Mouse (Mus musculus) heart, adult 2 months (tissue): ENCODE measurements around the gene Ptprn2. TPM values are rescaled to one million over a fixed set of nuclear protein-coding genes. Genes with fewer than 3 reads are reported as not detected.
A peak's percentile ranks its signal among the peaks of the same experiment; 100 is the strongest.

Experiments used
- DNase-seq, 2 experiments: peaks; one replicate each; pipeline ENCODE4 v3.0.0; 2021
- H3K27ac ChIP-seq: fragments of 200-600 bp; 2 replicates; pipeline ENCODE4 v1.8.1; 2022
- H3K27me3 ChIP-seq: fragments of 200-500 bp; 2 replicates; pipeline ENCODE4 v1.6.1; 2012; ENCODE audit warnings: mild to moderate bottlenecking, low read length, inconsistent platforms, mixed read lengths; ENCODE audit not compliant: control insufficient read depth, insufficient read depth
- H3K36me3 ChIP-seq: fragments of 200-500 bp; 2 replicates; pipeline ENCODE4 v1.6.1; 2012; ENCODE audit warnings: low read length, inconsistent platforms; ENCODE audit not compliant: control insufficient read depth, insufficient read depth
- H3K4me1 ChIP-seq: fragments of 200-500 bp; 2 replicates; pipeline ENCODE4 v1.6.1; 2011; ENCODE audit warnings: low read length; ENCODE audit not compliant: control insufficient read depth, insufficient read depth
- H3K4me3 ChIP-seq: fragments of 200-600 bp; 2 replicates; pipeline ENCODE4 v1.8.1; 2022
- H3K79me2 ChIP-seq: fragments of 200-500 bp; replicated peaks from 2 replicates; pipeline ENCODE4 v1.6.1; 2012; ENCODE audit warnings: mild to moderate bottlenecking, inconsistent platforms, low read length, moderate library complexity, mixed read lengths; ENCODE audit not compliant: control insufficient read depth, insufficient read depth
- H3K9ac ChIP-seq: fragments of 200-500 bp; 2 replicates; pipeline ENCODE4 v1.6.1; 2012; ENCODE audit warnings: low read depth, mild to moderate bottlenecking, control low read depth, inconsistent platforms, low read length, mixed read lengths
- CTCF ChIP-seq: fragments of 200-600 bp; IDR thresholded peaks from 2 replicates; pipeline ENCODE4 v1.8.1; 2022; ENCODE audit warnings: antibody characterized with exemption, mild to moderate bottlenecking, moderate library complexity
- EP300 ChIP-seq: fragments of 200-500 bp; IDR thresholded peaks from 2 replicates; pipeline ENCODE4 v1.6.1; 2011; ENCODE audit warnings: low read depth, low read length, control low read depth; ENCODE audit not compliant: insufficient read depth
- POLR2A ChIP-seq: fragments of 200-500 bp; IDR thresholded peaks from 2 replicates; pipeline ENCODE4 v1.6.1; 2011; ENCODE audit warnings: mild to moderate bottlenecking, low read depth, low read length, control low read depth; ENCODE audit not compliant: insufficient read depth
- WGBS: fragments of 180-500 bp; shearing (Covaris S2); methylation state at CpG from one replicate; pipeline ENCODE4 v1.1.7; 2018; 5-methylcytosine and 5-hydroxymethylcytosine counted together
- intact Hi-C: fragments of 180-260 bp; cut with DNase I; formaldehyde crosslinking; loops from one replicate; pipeline ENCODE4 v1.15.1; 2025
- polyA plus RNA-seq: library from polyadenylated mRNA; depleted of rRNA; stranded (reverse); fragments of >200 nt; gene quantifications from 2 replicates; pipeline ENCODE4 v1.2.3, GENCODE M21; 2012
- total RNA-seq, 2 experiments: library from RNA; stranded (reverse); gene quantifications; 2 replicates each; pipeline ENCODE4 v1.2.3; 2021

Ptprn2 gene
- total and polyA plus RNA-seq, 3 experiments = 0.21 to 0.23 TPM; not detected in 1

- Histone ChIP-seq H3K27ac (no peak overlapping the region), H3K36me3 (no peaks in the 10 kb centered on the region), H3K4me3 (no peak overlapping the region), H3K79me2 (no peaks in the 10 kb centered on the region), H3K4me1 (no peaks in the 10 kb centered on the region), H3K9ac (no peak overlapping the region), H3K27me3 (no peaks in the 10 kb centered on the region)
- 79% methylated on average over 4 of the region's 4 CpGs for WGBS
- intact Hi-C loops = no loop called here
- no peak for TF ChIP-seq POLR2A
- no peak for TF ChIP-seq CTCF
- TF ChIP-seq EP300 = no peak
- no peak for DNase-seq
Observed at GRCm38 (mm10) chr12:116528861-116529260, 43.3 kb downstream of the Ptprn2 start.

DNA sequence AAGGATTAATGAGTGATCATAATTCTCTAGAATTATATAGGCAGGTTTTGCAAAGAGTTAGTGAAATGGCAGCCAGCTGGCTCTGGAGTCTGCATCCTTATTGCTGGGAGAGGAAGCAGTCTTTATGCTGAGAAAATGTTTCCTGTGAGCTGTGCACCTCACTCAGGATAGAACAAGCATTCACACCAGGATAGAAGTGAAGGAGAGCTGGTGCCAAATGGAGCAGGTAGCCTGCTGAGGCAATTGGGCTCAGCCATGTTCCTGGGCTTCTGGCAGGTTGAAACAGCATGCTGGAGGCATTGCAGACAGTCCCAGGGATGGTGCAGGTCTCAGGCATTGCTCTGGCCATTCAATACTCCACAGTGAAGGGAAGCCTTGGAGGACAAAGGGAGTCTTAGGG, 47.8 kb downstream of the Ptprn2 start:
- no peak overlapping the region for H3K4me3 ChIP-seq
- intact Hi-C loops = no loop called here
- H3K9ac ChIP-seq = no peak overlapping the region
- TF ChIP-seq EP300 = no peak
- TF ChIP-seq POLR2A = no peak
- TF ChIP-seq CTCF = no peak
- DNase-seq = no peak
- H3K27ac ChIP-seq = no peak overlapping the region
- H3K4me1 ChIP-seq = no peaks in the 10 kb centered on the region
- no peaks in the 10 kb centered on the region for H3K36me3 ChIP-seq
- H3K79me2 ChIP-seq = no peaks in the 10 kb centered on the region
- H3K27me3 ChIP-seq = no peaks in the 10 kb centered on the region

- Histone ChIP-seq H3K27me3 (no peaks in the 10 kb centered on the region), H3K4me3 (no peak overlapping the region), H3K9ac (no peak overlapping the region), H3K79me2 (no peaks in the 10 kb centered on the region), H3K27ac (no peak overlapping the region), H3K4me1 (no peaks in the 10 kb centered on the region), H3K36me3 (no peaks in the 10 kb centered on the region)
- TF ChIP-seq CTCF (no peak), EP300 (no peak), POLR2A (no peak)
- no peak for DNase-seq
- WGBS = 68% methylated on average over 1 of the region's 1 CpGs
- intact Hi-C loops = no loop called here
Observed at GRCm38 (mm10) chr12:116539305-116539704, 53.8 kb downstream of the Ptprn2 start.

- Histone ChIP-seq H3K4me3 (no peak overlapping the region), H3K79me2 (no peaks in the 10 kb centered on the region), H3K27ac (no peak overlapping the region), H3K4me1 (no peaks in the 10 kb centered on the region), H3K36me3 (no peaks in the 10 kb centered on the region), H3K9ac (no peak overlapping the region), H3K27me3 (no peaks in the 10 kb centered on the region)
- WGBS = 63% methylated on average over 1 of the region's 1 CpGs
- TF ChIP-seq CTCF (no peak), POLR2A (no peak), EP300 (no peak)
- intact Hi-C loops = no loop called here
- DNase-seq = peak in 1 of 2 experiments; percentile 5
Observed at GRCm38 (mm10) chr12:116540608-116541007, 55.1 kb downstream of the Ptprn2 start.

DNA sequence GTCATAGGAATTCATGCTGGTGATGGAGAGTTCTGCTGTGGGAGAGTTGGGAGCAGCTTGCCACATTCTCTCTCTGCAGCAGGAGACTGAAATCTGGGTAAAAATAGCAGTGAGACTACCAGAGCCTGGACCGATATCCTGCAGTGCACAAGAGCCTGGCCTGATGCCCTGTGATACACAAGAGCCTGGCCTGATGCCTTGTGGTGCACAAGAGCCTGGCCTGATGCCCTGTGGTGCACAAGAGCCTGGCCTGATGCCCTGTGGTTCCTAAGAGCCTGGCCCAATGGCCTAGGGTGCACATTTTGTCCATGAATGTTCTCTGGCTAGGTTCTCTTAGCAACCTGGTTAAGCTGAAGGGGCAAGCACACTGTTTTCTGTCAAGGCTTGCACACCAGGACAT, 64.5 kb downstream of the Ptprn2 start:
- H3K4me1 ChIP-seq = no peaks in the 10 kb centered on the region; the same call in 1 of the 2 replicates
- H3K27me3 ChIP-seq = no peaks in the 10 kb centered on the region
- H3K4me3 ChIP-seq = no peak overlapping the region
- no peaks in the 10 kb centered on the region for H3K36me3 ChIP-seq
- peak; percentile 78 to 80 for DNase-seq
- WGBS = 24% methylated on average over 1 of the region's 1 CpGs
- intact Hi-C loops = loop anchor here (5.0 kb wide), 1 partner anchor 37 kb away; no protein-coding TSS in a partner anchor
- H3K27ac ChIP-seq = no peak overlapping the region
- H3K79me2 ChIP-seq = no peaks in the 10 kb centered on the region
- no peak overlapping the region for H3K9ac ChIP-seq
- TF ChIP-seq CTCF (no peak), EP300 (0 out of 2 replicates have a peak, but pooled peaks have one; percentile 33)

DNA sequence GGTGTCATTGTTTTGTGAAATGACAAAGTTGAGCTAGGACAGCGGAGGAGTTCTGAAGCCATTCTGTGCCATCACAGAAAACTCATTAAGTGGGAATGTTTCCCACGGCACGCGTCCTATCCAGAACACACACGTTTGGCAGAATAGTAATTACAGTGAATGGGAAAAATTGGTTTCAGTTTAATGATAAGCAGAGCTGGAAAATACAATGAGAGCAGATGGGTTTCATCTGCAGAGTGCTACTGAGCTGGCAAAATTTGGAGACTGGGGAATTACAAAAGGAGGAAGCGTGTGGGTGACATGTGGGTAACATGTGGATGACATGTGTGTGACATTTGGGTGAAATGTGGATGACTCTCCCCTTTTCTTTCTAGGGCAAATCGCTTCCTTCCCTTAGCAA, 66.0 kb downstream of the Ptprn2 start:
- Histone ChIP-seq H3K27me3 (no peaks in the 10 kb centered on the region), H3K9ac (no peak overlapping the region), H3K79me2 (no peaks in the 10 kb centered on the region), H3K4me3 (no peak overlapping the region), H3K27ac (no peak overlapping the region), H3K4me1 (no peaks in the 10 kb centered on the region; the same call in 1 of the 2 replicates), H3K36me3 (no peaks in the 10 kb centered on the region)
- TF ChIP-seq POLR2A (no peak), CTCF (no peak), EP300 (no peak)
- 78% methylated on average over 7 of the region's 7 CpGs for WGBS
- DNase-seq = no peak
- intact Hi-C loops = loop anchor here (5.0 kb wide), 1 partner anchor 36 kb away; no protein-coding TSS in a partner anchor

- Histone ChIP-seq H3K27me3 (no peaks in the 10 kb centered on the region), H3K27ac (no peak overlapping the region; the same call in 1 of the 2 replicates), H3K9ac (no peak overlapping the region), H3K4me3 (no peak overlapping the region), H3K4me1 (no peaks in the 10 kb centered on the region; the same call in 1 of the 2 replicates), H3K36me3 (no peaks in the 10 kb centered on the region), H3K79me2 (no peaks in the 10 kb centered on the region)
- 0 out of 2 replicates have a peak, but pooled peaks have one; percentile 14 for TF ChIP-seq EP300
- TF ChIP-seq CTCF = no peak
- TF ChIP-seq POLR2A = no peak
- peak in 1 of 2 experiments; percentile 52 for DNase-seq
- 60% methylated on average over 2 of the region's 2 CpGs for WGBS
- intact Hi-C loops = loop anchor here (5.0 kb wide), 1 partner anchor 35 kb away; no protein-coding TSS in a partner anchor
Observed at GRCm38 (mm10) chr12:116552306-116552705, 66.8 kb downstream of the Ptprn2 start.
